Mouse (Mus musculus) MEL (cell line): ENCODE data around the gene Pxmp4. TPM values are rescaled to one million over a fixed set of nuclear protein-coding genes. Genes with fewer than 3 reads are reported as not detected.

Experiments used
- DNase-seq: peaks from one replicate; pipeline ENCODE4 v3.0.0; 2011; ENCODE audit warnings: low read depth, low spot score
- H3K27ac ChIP-seq: 2 replicates; pipeline ENCODE4 v1.5.1; 2012; ENCODE audit warnings: low read depth, mild to moderate bottlenecking, control low read depth, low read length, moderate library complexity; ENCODE audit not compliant: control insufficient read depth
- H3K27me3 ChIP-seq, 2 experiments: fragments of 150-350 bp in 1 of 2; sonication (generic) in 1 of 2; 2 replicates each; pipeline ENCODE4 v1.6.1; 2012; ENCODE audit warnings: low read length in 2 of 2, mild to moderate bottlenecking in 2 of 2, improper control_type of control experiment in 1 of 2, moderate library complexity in 1 of 2; ENCODE audit not compliant: insufficient read depth in 2 of 2, control insufficient read depth in 1 of 2
- H3K36me3 ChIP-seq, 2 experiments: 2 replicates each; pipeline ENCODE4 v1.6.1; 2012 to 2014; ENCODE audit warnings: low read length in 2 of 2, improper control_type of control experiment in 1 of 2, inconsistent platforms in 1 of 2, mild to moderate bottlenecking in 1 of 2; ENCODE audit not compliant: insufficient read depth in 2 of 2, control insufficient read depth in 1 of 2
- H3K4me1 ChIP-seq, 2 experiments: fragments of 150-350 bp in 1 of 2; sonication (generic) in 1 of 2; 2 replicates each; pipeline ENCODE4 v1.6.1; 2012; ENCODE audit warnings: low read length in 2 of 2, improper control_type of control experiment in 1 of 2, mild to moderate bottlenecking in 1 of 2; ENCODE audit not compliant: insufficient read depth in 2 of 2, control insufficient read depth in 1 of 2
- H3K4me3 ChIP-seq, 2 experiments: fragments of 150-350 bp in 1 of 2; sonication (generic) in 1 of 2; 2 replicates each; pipeline ENCODE4 v1.5.1; 2012; ENCODE audit warnings: low read depth in 2 of 2, low read length in 2 of 2, mild to moderate bottlenecking in 2 of 2, moderate library complexity in 2 of 2, control low read depth in 1 of 2, improper control_type of control experiment in 1 of 2; ENCODE audit not compliant: control insufficient read depth in 1 of 2, insufficient read depth in 1 of 2
- H3K79me2 ChIP-seq: 2 replicates; pipeline ENCODE4 v1.6.1; 2012; ENCODE audit warnings: mild to moderate bottlenecking, low read length, moderate library complexity; ENCODE audit not compliant: control insufficient read depth, poor library complexity, insufficient read depth
- H3K9ac ChIP-seq: 2 replicates; pipeline ENCODE4 v1.6.1; 2012; ENCODE audit warnings: low read depth, mild to moderate bottlenecking, control low read depth, low read length, moderate library complexity; ENCODE audit not compliant: control insufficient read depth, poor library complexity, severe bottlenecking
- H3K9me3 ChIP-seq: fragments of 150-350 bp; sonication (generic); replicated peaks from 2 replicates; pipeline ENCODE4 v1.6.1; 2012; ENCODE audit warnings: mild to moderate bottlenecking, low read length, improper control_type of control experiment, moderate library complexity; ENCODE audit not compliant: insufficient read depth
- E2F4 ChIP-seq: IDR thresholded peaks from 2 replicates; pipeline ENCODE4 v1.6.1; 2011; ENCODE audit warnings: low read depth, low read length, improper control_type of control experiment, borderline replicate concordance
- HCFC1 ChIP-seq: IDR thresholded peaks from 2 replicates; pipeline ENCODE4 v1.6.1; 2012; ENCODE audit warnings: low read depth, mild to moderate bottlenecking, inconsistent platforms, low read length, improper control_type of control experiment, moderate library complexity
- MXI1 ChIP-seq: IDR thresholded peaks from 2 replicates; pipeline ENCODE4 v1.6.1; 2011; ENCODE audit warnings: mild to moderate bottlenecking, low read depth, low read length, improper control_type of control experiment
- POLR2AphosphoS2 ChIP-seq: IDR thresholded peaks from 2 replicates; pipeline ENCODE4 v1.6.1; 2011; ENCODE audit warnings: low read length, improper control_type of control experiment
- RCOR1 ChIP-seq: IDR thresholded peaks from 2 replicates; pipeline ENCODE4 v1.6.1; 2012; ENCODE audit warnings: low read depth, mild to moderate bottlenecking, inconsistent platforms, low read length, improper control_type of control experiment
- TBP ChIP-seq: IDR thresholded peaks from 2 replicates; pipeline ENCODE4 v1.8.0; 2011; ENCODE audit warnings: low read depth, low read length, improper control_type of control experiment
- UBTF ChIP-seq: IDR thresholded peaks from 2 replicates; pipeline ENCODE4 v1.6.1; 2012; ENCODE audit warnings: low read depth, mild to moderate bottlenecking, inconsistent platforms, low read length, improper control_type of control experiment, moderate library complexity, borderline replicate concordance; ENCODE audit not compliant: insufficient read depth
- USF2 ChIP-seq, 2 experiments: IDR thresholded peaks; 2 replicates each; pipeline ENCODE4 v1.6.1; 2011 to 2012; ENCODE audit warnings: improper control_type of control experiment in 2 of 2, low read length in 2 of 2, borderline replicate concordance in 1 of 2, inconsistent platforms in 1 of 2, low read depth in 1 of 2, mild to moderate bottlenecking in 1 of 2; ENCODE audit not compliant: insufficient read depth in 1 of 2
- ZNF384 ChIP-seq: IDR thresholded peaks from 2 replicates; pipeline ENCODE4 v1.6.1; 2012; ENCODE audit warnings: low read depth, mild to moderate bottlenecking, inconsistent platforms, low read length, improper control_type of control experiment
- polyA plus RNA-seq, 2 experiments: library from polyadenylated mRNA; stranded (reverse) in 1 of 2; unstranded in 1 of 2; fragments of >175 nt in 1 of 2; fragments of >200 nt in 1 of 2; gene quantifications; 2 replicates each; pipeline versions ENCODE4 v1.2.1 to v1.2.4; 2012; ENCODE audit warnings: low replicate concordance in 2 of 2, low read depth in 1 of 2; ENCODE audit not compliant: insufficient read length in 2 of 2, insufficient read depth in 1 of 2, missing spikeins in 1 of 2
- total RNA-seq: library from RNA; depleted of rRNA; stranded (reverse); fragments of 300-350 nt; gene quantifications from 2 replicates; pipeline ENCODE4 v1.2.3, GENCODE M21; 2012

Gene Pxmp4
- total and polyA plus RNA-seq, 3 experiments, result 5.9 to 12.2 TPM; not detected in 1

- TF ChIP-seq UBTF (no peak), HCFC1 (peak; percentile 70), ZNF384 (no peak), MXI1 (peak; percentile 97), POLR2AphosphoS2 (peak; percentile 63; the same call in 1 of the 2 replicates), USF2 (IDR thresholded peaks at IDR 0.05; ENCODE audit: borderline replicate concordance in 1 of 2, insufficient read depth in 1 of 2, low read depth in 1 of 2, low read length in 2 of 2) (peak; percentile 47 to 90; a peak in 3 of 4 replicates)
Measured at GRCm38 (mm10) chr2:154569071-154569748, 34.3 kb downstream of the Pxmp4 start (continued).

GRCm38 (mm10) chr2:154568329-154569070 is 35.0 kb downstream of the Pxmp4 start:
- Histone ChIP-seq H3K27ac (peak overlapping the region; percentile 98), H3K9me3 (no peaks in the 10 kb centered on the region), H3K4me1 (peaks cover 0 to 23% of the 10 kb centered on the region in 2 experiments; a peak in 3 of 4 replicates), H3K27me3 (no peaks in the 10 kb centered on the region), H3K4me3 (peak overlapping the region; percentile 68 to 72), H3K79me2 (peaks cover 32% of the 10 kb centered on the region), H3K36me3 (peaks cover 0 to 23% of the 10 kb centered on the region in 2 experiments; a peak in 2 of 4 replicates), H3K9ac (peak overlapping the region; percentile 86)
- DNase-seq, result peak; percentile 68
- TF ChIP-seq TBP (no peak), POLR2AphosphoS2 (no peak), RCOR1 (0 out of 2 replicates have a peak, but pooled peaks have one; percentile 18)
- TF ChIP-seq, all 39 proteins: peak for 1

GRCm38 (mm10) chr2:154567766-154568165 is 35.7 kb downstream of the Pxmp4 start:
- no peak for DNase-seq
- peaks cover 32% of the 10 kb centered on the region for H3K79me2 ChIP-seq
- H3K36me3 ChIP-seq, result peaks cover 5 to 23% of the 10 kb centered on the region in 2 experiments
- H3K4me1 ChIP-seq, result peaks cover 0 to 23% of the 10 kb centered on the region in 2 experiments; a peak in 3 of 4 replicates
- H3K27me3 ChIP-seq, result no peaks in the 10 kb centered on the region
- H3K9me3 ChIP-seq, result no peaks in the 10 kb centered on the region
- H3K27ac ChIP-seq, result peak overlapping the region; percentile 98
- H3K4me3 ChIP-seq, result peak overlapping the region; percentile 68 to 72
- TF ChIP-seq E2F4, result no peak
- no peak for TF ChIP-seq USF2 (IDR thresholded peaks at IDR 0.05; ENCODE audit: borderline replicate concordance in 1 of 2, insufficient read depth in 1 of 2, low read depth in 1 of 2, low read length in 2 of 2)
- TF ChIP-seq, all 39 proteins: peak for 0
- peak overlapping the region; percentile 86 for H3K9ac ChIP-seq
